Mouse (Mus musculus): ENCODE data around the gene Fig4. TPM values are rescaled to one million over a fixed set of nuclear protein-coding genes. Genes with fewer than 3 reads are reported as not detected.

The Fig4 gene
- total and polyA plus RNA-seq, 3 experiments = 21.4 to 27.4 TPM; not detected in 1

DNA sequence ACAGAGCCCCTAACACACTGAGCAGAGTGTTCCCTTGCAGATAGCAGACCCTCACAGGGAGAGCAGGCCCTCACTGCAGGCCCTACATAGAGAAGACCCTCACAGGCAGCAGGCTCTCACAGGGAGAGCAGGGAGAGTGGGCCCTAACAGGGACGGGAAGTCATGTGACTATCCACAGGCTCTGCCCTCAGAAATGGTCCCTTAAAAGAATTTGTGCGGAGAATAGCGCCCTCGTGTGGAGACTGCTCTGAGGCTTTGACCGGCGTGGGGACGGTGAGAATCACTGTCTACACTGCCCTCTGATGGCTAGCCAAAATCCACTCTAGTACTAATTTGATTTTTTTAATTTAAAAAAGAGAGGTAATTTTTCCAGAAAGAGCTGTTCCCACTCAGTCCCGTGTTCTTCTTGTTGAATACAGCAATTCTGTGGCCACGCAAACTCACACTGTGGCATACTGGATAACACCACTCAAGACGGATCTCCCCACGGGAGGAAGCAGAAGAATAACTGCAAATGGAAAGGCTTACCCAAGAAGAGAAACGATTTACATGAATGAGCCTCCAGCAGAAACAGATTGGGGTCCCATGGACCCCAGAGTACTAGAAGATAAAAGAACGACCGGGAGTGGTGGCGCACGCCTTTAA is 14.2 kb downstream of the Fig4 start:
- DNase-seq (ENCODE audit: low read depth, low spot score) = peak; percentile 87
- TF ChIP-seq GABPA (IDR thresholded peaks at IDR 0.05; ENCODE audit: low read depth, low read length) (no peak), ZMIZ1 (IDR thresholded peaks at IDR 0.05; ENCODE audit: low read depth, low read length) (no peak), ZNF384 (IDR thresholded peaks at IDR 0.05; ENCODE audit: low read depth, low read length) (peak; percentile 75), USF2 (IDR thresholded peaks at IDR 0.05; ENCODE audit: borderline replicate concordance in 1 of 2, insufficient read depth in 1 of 2, low read depth in 1 of 2, low read length in 2 of 2) (0 out of 4 replicates have a peak, but pooled peaks of 1 of the 2 experiments have one; percentile 44), MAZ (IDR thresholded peaks at IDR 0.05; ENCODE audit: low read depth, low read length) (0 out of 2 replicates have a peak, but pooled peaks have one; percentile 30), MXI1 (IDR thresholded peaks at IDR 0.05; ENCODE audit: low read depth, low read length) (peak; percentile 54; the same call in 1 of the 2 replicates), EP300 (IDR thresholded peaks at IDR 0.05; ENCODE audit: low read depth in 1 of 2, low read length in 2 of 2) (peak in 1 of 2 experiments; percentile 32; a peak in 1 of 4 replicates), MEF2A (IDR thresholded peaks at IDR 0.05; ENCODE audit: extremely low read depth, insufficient replicate concordance, low read depth, low read length, poor library complexity, severe bottlenecking) (no peak), HCFC1 (IDR thresholded peaks at IDR 0.05; ENCODE audit: low read depth, low read length) (peak; percentile 37; the same call in 1 of the 2 replicates), ETS1 (IDR thresholded peaks at IDR 0.05; ENCODE audit: low read depth, low read length) (no peak), ZC3H11A (IDR thresholded peaks at IDR 0.05; ENCODE audit: low read depth, low read length) (peak; percentile 94), TBP (IDR thresholded peaks at IDR 0.05; ENCODE audit: low read depth, low read length) (no peak), NELFE (IDR thresholded peaks at IDR 0.05; ENCODE audit: low read depth, low read length) (no peak), USF1 (IDR thresholded peaks at IDR 0.05; ENCODE audit: low read depth, low read length) (peak; percentile 92), ELF1 (IDR thresholded peaks at IDR 0.05; ENCODE audit: low read depth, low read length) (no peak), CTCF (IDR thresholded peaks at IDR 0.05 in 2 of 3, conservative IDR thresholded peaks at IDR 0.05 in 1 of 3; ENCODE audit: control insufficient read depth in 1 of 3, insufficient read depth in 1 of 3, low read depth in 2 of 3, low read length in 3 of 3, poor library complexity in 1 of 3, severe bottlenecking in 1 of 3) (peak in 2 of 3 experiments; percentile 70 to 97; a peak in 5 of 6 replicates), POLR2A (IDR thresholded peaks at IDR 0.05; ENCODE audit: control insufficient read depth in 1 of 2, insufficient read depth in 1 of 2, low read depth in 1 of 2, low read length in 2 of 2, poor library complexity in 1 of 2) (no peak), JUND (IDR thresholded peaks at IDR 0.05; ENCODE audit: low read depth, low read length) (no peak), SIN3A (IDR thresholded peaks at IDR 0.05; ENCODE audit: low read length) (peak; percentile 62), NRF1 (IDR thresholded peaks at IDR 0.05; ENCODE audit: insufficient read depth, low read depth, low read length, poor library complexity, severe bottlenecking) (no peak), BHLHE40 (IDR thresholded peaks at IDR 0.05; ENCODE audit: borderline replicate concordance, low read depth, low read length) (peak; percentile 62; the same call in 1 of the 2 replicates), MAX (IDR thresholded peaks at IDR 0.05; ENCODE audit: low read length) (peak; percentile 46), CHD1 (IDR thresholded peaks at IDR 0.05; ENCODE audit: low read depth, low read length) (no peak), SMC3 (IDR thresholded peaks at IDR 0.05; ENCODE audit: low read depth, low read length) (peak; percentile 98), RAD21 (IDR thresholded peaks at IDR 0.05; ENCODE audit: low read depth, low read length) (peak; percentile 97), TCF12 (IDR thresholded peaks at IDR 0.05; ENCODE audit: low read depth, low read length) (no peak)
- Histone ChIP-seq H3K36me3 (ENCODE audit: control insufficient read depth in 1 of 2, insufficient read depth in 2 of 2, low read length in 2 of 2) (no peaks in the 10 kb centered on the region), H3K27ac (ENCODE audit: control insufficient read depth, low read depth, low read length) (no peak overlapping the region), H3K9me3 (replicated peaks; ENCODE audit: insufficient read depth, low read length) (no peaks in the 10 kb centered on the region), H3K4me3 (ENCODE audit: control insufficient read depth in 1 of 2, insufficient read depth in 1 of 2, low read depth in 2 of 2, low read length in 2 of 2) (peak overlapping the region in 1 of 2 experiments; percentile 21; a peak in 2 of 4 replicates), H3K4me1 (ENCODE audit: control insufficient read depth in 1 of 2, insufficient read depth in 2 of 2, low read length in 2 of 2) (0 out of 4 replicates have a peak, but pooled peaks cover 0 to 3% of the 10 kb centered on the region in 2 experiments), H3K9ac (ENCODE audit: control insufficient read depth, low read depth, low read length, poor library complexity, severe bottlenecking) (peak overlapping the region; percentile 51), H3K27me3 (ENCODE audit: control insufficient read depth in 1 of 2, insufficient read depth in 2 of 2, low read length in 2 of 2) (no peaks in the 10 kb centered on the region), H3K79me2 (ENCODE audit: control insufficient read depth, insufficient read depth, low read length, poor library complexity) (no peaks in the 10 kb centered on the region; the same call in 1 of the 2 replicates)
